Mouse (Mus musculus): ENCODE results near the gene Klc4.

Gene Klc4

DNA sequence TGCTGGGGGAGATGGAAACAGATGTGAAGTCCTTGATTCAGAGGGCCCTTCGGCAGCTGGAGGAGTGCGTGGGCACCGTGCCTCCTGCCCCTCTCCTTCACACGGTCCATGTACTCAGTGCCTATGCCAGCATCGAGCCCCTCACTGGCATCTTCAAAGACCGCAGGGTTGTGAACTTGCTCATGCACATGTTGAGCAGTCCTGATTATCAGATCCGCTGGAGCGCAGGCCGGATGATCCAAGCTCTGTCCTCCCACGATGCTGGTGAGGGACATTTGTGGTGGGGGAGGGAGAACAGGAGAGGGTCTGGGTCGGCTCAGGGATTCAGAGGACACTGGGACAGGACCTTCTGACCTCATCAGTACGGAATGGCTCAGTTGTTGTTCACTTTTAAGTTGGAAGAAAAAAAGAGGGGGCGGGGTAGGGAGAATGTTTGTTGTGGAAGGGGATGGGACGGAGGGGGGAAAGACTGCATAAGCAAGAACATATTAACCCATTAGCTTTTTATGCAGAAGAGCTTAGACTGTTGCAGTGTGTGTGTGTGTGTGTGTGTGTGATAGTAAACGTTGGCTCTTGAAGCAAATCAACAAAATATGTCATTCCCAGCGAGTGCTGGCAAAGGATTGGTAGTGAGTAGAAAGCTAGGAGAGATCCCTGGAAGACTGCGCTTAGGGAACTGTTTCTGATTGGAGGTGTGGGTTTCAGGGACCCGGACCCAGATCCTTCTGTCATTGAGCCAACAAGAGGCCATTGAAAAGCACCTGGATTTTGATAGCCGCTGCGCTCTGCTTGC lies 6.1 kb upstream of the Klc4 start:
- DNase-seq: no peak

DNA sequence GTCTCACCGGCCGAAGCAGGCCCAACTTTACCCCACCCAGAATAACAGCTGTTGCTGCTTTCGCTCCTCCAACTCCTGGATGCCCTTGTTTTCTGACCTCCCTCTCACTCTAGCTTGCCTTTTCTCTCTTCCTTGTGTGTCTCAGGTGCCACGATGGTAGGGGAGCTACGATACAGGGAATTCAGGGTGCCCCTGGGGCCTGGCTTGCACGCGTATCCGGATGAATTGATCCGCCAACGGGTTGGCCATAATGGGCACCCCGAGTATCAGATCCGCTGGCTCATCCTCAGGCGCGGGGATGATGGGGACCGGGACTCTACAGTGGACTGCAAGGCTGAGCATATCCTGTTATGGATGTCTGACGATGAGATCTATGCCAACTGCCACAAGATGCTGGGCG lies 5.5 kb upstream of the Klc4 start:
- no peak for DNase-seq

DNA sequence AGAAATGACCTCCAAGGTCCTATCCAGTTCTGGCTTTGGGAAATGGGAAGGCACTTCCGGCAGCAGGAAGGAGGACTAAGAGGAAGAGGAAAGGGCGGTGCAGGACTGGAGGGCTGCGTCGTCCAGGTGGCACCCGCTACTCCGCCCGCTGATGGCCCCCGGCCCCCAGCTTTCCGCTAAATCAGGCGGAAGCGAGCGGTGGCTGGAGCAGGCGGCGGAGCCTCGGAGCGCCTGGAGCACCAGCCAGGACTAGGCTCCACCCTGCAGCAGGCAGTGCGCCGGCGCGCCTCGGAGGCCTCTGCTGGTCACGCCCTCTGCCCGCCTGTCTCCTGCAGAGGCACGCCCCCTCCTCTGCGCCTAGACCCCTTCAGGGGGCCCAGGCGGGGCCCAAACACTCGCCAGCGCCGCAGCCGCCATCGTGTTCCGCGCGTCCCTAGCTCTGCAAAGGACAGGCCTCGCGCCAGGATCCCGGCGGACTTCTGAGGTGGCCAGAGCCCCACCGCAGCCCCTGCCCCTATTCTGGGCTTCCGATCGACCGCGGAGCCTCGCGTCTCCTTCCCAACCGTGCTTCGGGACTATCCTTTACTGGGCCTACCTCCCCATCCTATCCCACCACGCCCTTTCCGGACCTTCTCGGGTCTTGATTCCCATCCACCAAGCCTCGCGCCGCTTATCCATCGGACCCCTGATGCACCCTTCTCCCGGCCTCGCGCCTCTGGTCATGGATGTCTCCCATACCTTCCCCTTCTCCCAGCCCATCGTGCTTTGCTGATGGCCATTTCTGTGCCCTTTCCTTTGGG lies 4.6 kb upstream of the Klc4 start, which contains the start of gene Cul7:
Gene Cul7 (plus strand): TSS at position 106 of the 800 bp plus-strand sequence.
- DNase-seq: peak; percentile 84 to 90

DNA sequence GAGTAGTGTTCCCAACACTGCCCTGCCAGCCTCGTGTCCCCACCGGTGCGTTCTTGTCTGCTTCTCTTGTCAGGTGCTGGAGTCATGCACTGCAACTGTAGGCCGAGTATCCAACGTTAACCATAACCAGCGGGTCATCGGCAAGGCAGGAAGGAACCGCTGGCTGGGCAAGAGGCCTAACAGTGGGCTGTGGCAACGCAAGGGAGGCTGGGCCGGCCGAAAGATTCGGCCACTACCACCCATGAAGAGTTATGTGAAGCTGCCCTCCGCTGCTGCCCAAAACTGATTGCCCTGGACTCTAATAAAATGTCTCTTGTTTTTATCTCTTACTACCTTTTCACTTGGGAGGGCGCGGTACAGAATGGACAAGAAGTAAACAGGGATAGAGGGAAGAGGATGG lies 4.0 kb upstream of the Klc4 start:
- no peak for DNase-seq

DNA sequence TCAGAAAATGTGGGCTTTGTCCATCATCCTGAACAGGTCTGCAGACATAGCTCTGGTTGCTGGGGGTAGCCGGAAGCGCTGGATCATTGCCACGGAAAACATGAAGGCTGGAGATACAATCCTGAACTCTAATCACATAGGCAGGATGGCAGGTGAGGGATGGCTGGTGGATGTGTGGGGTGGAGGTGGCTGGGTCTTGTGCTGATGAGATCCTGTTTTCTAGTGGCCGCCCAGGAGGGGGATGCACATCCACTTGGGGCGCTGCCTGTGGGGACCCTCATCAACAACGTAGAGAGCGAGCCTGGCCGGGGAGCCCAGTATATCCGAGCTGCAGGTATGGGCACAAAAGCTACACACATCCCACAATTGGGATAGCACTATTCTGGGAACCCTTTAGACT lies 2.6 kb upstream of the Klc4 start:
- DNase-seq: no peak

DNA sequence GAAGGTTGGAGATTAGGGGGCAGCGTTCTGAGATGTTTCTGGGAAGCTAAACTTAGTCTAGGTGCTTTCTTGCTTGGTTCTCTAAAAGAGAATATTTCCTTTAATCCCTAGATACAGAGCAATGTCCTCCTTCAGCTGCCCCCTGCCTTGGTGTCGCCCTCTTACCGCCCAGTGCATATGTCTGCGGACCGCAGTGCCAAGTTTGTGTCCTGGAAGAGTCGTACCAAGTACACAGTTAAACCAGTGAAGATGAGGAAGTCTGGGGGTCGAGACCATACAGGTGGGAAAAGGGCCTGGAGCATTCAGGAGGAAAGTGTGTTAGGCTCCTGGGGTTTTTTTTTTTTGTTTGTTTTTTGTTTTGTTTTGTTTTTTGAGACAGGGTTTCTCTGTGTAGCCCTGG lies 1.5 kb upstream of the Klc4 start:
- no peak for DNase-seq

DNA sequence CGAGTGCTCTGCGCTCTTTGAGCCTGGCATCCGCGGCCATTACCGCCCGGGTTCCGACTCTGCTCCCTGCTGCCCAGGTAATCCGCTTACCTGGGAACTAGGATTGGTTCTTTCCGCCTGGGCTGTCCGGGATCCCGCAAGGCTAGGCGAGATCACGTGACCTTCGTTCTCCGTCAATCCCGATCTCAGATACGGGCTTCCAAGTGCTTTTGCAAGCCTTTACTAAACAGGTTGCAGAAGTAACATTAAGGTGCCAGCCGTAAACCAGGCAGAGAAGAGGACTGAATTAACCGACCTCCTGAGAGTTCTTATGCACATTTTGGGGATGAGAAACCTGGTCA lies 470 bp upstream of the Klc4 start:
- no peak for DNase-seq

DNA sequence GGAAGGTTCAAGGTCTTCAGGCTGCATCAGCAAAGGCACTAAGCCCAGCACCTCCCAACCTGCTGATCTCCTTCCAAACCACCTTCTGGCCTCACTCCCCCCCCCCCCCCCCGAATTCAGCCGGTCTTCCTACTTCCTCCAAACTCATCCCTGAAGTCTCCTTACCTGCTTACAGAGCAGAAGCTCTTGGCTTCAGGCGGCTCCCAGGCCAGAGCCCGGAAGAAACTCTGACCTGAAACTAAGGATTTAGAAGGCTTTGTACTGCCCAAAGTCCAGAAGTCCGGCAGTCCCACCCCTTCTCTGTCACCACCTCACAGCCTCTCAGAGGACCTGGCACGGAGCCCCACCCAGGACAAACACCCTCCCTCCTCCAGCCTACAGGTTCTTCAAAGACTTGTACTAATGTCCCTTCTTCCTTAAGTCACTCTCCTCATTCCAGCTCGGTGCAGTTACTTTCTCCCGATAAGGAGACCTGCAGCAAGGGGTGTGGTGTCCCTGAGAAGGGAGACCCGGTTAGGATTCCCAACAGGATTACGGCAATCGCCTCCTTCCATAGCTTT lies 826 bp downstream of the Klc4 start:
- peak; percentile 53 to 65 for DNase-seq

DNA sequence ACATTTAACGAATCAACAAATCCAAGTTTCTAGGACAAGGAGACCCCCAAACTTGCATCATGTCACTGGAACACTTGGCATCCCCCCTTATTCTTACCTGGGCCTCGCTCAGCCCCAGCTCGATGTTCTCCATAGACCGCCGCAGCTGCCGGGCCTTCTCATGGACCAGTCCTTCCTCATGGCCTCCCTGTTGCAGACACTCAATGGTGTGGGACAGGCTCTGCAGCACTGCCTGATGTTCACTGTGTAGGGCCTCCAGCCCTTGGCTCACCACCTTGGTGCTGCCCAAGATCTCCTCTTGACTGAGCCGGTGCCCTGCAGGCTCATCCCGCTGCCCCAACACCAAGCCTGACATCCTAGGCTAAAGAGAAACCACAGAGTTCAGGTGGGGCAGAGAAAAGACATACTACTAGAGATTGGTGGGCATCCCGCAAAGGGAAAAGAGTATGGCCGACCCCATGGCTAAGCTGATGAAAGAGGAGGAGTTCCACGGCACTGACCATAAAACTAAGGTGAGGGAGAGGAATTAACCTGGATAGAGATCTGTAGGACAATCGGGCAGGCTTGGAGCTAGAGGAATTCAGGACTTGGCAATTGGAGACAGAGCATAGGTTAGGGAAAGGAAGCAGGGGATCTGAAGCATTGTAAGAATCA lies 1.5 kb downstream of the Klc4 start:
- no peak for DNase-seq

DNA sequence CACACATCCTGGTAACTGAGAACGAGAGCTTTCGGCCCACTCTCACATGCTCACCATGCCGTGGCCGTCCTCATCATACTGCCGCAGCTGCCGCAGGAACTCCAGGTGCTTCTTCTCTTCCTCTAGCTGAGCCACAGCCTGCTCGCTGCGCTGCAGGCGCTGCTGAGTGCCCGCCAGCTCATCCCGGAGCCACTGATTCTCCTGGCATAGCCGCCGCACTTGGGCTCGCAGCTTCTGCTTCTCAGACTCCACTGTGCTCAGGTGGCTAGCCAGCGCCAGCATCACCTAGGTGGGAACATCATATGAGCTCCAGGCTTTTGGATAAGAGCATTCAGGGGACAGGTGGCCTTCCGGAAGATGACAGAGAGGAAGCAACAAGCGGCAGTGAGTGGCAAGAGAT lies 3.8 kb downstream of the Klc4 start:
- DNase-seq: no peak

DNA sequence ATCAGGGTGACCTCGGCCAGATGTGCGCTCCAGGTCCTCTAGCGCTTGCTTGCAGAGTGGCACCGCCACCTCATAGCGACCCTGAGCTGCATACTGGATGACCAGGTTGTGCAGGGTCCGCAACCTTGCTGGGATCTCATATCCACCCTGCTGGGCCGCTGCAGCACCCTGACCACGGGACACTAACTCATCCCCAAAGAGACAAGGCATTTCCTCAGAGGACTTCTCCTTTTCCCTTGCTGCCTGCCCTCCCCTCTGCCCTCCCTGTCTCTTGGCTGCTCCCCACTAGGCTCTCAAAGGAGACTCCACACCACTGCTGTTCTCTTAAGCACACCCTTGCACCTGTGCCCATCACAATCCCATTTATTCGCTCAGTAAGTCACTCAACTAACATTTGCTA lies 5.9 kb downstream of the Klc4 start:
- DNase-seq: no peak

DNA sequence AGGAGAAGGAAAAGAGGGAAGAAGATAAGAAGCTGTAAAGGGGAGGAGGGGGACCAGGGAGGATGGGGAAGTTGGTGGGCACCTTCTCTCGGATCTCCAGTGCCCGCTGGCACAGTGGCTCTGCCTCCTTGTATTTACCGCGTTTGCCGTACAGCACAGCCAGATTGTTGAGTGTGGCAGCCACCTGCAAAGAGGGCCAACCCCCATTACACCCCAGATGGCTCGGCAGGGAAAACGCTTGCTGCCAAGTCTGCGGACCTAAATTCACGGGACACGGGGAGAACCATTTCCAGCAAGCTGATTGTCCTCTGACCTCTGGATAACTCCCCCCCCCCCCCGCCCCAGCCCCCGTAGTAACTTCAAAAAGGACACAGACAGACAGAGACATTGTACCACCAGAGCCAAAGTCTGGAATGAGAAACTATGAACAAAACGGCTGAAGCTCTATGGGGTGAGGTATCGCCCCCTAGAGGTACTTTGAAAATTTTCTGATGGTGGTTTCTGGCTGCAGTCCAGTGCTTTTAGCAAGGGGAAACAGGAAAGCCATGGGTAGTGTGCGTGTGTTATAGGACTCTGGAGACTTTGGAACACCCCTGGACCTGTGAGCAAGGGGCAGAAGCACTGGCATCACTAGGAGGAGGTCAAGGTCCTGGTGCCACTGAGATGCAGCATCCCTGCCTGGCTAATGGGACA lies 8.8 kb downstream of the Klc4 start:
- peak; percentile 63 to 78 for DNase-seq

DNA sequence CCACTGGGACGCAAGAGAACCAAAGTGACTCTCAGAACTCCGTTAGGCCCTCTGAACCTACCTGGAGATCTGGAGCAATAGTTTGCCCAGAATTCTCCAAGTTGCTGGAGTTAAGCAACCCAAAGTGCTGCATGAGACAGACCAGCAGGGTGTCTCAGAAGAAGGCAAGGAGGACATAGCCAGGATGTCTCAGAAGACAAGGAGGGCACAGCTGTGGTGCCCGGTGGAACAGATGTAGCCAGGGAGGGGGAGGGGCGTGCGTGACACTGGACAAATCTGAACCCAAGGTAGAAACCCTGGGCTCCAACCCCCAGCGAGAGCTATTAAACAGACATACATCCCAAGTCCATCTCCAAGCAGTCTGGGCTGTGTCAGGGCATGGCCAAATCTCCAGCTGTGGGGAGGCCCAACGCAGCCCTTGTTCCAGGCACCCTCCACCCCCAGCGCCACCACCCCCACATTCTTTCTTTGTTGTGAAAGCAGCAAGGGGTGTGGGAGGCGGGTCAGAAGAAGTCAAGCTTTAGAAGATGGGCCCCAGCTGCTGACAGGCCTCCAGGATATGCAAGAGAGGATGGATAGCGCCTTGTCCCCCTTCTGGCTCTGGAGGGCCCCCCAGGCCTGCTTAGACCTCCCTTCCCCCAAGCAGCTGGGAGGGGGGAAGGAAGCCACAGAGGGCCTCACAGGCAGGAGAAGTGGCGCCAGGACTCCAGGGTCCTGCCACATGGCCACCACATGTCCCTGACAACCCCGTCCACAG lies 16.0 kb downstream of the Klc4 start:
- DNase-seq: no peak

DNA sequence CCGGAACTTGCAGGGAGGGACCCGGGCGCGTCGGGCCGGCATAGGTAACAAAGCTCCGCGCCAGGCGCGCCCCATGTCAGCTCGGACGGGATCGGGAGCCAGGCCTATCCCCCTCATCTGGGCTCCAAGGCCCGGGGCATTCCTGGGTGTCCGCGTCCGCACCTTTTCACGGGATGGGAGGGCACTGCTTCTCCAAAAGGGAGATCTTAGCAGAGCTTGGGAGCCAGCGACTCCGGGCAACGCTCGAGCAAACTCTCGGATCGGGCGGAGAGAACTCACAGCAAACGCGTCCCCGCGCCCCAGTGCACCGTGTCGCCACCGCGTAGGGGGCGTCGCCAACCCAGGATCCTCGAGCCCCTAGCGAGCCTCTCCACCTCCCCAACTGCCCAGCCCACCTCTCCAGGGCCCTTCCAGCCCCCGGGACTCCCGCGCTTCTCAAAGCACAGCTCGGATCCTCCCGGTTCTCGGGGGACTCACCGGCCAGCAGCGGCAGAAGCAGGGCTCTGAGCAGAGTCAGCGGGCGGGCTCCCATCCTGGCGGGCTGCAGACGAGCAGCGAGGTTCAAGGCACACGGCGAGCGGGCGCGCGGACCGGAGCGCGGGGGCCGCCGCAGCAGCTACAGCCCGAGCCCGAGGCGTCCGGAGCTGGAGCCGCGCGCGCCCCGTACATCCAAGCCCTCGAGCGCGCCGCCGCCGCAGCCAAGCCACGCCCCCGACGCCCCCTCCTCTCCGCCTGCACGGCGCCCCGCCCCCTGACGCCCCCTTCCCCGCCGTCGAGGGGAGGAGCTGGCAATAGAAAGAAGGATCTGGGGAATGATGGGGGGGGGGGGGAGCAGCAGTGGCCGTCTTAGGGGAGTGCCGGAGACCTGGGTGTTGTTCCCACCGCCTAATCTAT lies 16.8 kb downstream of the Klc4 start, which contains the start of gene Ptk7:
Gene Ptk7 (minus strand): TSS at position 714 of the 894 bp plus-strand sequence.
- DNase-seq: peak; percentile 42 to 63

DNA sequence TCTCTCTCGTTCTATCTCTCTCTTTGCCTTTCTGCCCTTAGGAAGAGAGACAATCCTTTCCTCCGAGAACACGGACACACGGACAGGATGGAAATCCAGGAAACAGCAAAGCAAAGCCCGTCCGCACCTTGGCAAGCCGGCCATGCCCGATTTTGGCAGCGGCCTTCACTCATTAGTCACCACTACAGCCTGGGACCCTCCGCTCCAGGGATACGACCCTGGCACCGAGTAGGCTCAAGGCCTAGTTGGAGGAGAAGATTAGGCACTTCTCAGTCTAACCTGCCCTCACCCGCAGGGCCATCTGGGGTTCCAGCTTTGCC lies 17.4 kb downstream of the Klc4 start:
- DNase-seq: peak; percentile 51 to 54

DNA sequence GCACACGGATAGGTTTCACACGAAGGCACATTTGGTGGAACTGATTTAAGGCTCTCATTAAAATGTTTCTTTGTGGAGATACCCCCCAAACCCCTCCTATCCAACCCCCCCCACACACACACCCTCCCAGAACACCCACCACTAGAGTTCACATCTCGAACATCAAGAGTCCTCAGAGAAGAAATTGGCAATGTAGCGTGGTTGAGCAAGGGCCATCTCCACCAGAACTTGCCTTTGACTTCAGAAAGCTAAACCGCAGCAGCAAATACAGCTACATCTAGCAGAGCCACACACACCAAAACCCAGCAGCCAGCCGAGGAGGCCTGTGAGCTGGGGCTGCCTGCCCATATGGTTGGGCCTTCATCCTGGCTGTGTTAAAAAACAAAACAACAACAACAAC lies 18.4 kb downstream of the Klc4 start:
- no peak for DNase-seq

DNA sequence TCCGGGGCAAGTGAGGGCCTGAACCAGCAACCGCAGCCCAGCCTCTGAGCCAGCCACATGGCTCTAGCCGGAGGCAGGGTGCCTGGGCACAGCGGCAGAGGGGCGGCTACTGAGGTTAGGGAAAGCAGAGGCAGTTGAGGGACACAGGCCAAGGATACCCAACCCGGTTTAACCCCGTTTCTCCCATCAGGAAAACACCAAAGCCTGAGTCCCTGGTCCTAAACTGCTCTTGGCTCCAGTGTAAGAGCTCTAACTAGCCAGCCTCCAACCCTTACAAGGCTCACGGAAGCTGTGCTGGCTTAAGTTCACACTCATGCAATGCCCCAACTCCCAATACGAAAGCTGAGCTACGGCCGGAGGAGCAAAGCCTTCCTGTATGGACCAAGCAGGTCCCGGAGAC lies 21.2 kb downstream of the Klc4 start:
- no peak for DNase-seq

DNA sequence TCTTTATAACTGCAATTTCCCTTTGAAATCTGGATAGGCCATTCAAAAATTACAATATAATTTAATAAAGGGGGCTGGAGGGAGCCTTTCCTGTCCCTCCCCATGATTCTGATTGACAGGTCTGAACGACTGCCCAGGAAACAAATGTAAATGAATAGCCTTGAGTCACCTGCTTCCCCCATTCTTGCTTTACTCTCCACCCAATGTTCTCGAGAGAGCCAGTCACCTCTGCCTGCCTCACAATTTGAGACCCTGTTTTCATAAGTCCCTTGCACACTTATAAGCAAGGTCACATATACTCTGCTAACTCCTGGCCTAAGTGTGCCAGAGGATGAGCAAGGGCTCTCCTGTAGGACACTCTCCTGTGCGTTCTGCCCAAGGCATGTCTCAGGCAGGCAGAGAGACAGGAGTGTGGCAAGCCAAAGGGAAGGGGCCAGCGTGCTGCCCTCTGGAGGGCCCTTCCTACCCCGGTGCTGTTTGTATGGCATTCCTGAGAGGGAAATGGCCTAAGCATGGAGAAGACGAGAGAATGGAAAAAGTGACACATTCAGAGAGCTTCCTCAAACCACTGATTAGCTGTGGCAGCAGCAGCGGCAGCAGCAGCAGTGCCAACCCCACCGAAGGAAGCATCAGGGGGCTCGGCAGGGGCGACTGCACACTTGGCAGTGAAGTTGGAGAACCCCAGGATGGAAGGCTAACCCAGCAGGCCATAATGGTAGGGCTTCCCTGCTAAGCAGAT lies 21.8 kb downstream of the Klc4 start:
- no peak for DNase-seq

DNA sequence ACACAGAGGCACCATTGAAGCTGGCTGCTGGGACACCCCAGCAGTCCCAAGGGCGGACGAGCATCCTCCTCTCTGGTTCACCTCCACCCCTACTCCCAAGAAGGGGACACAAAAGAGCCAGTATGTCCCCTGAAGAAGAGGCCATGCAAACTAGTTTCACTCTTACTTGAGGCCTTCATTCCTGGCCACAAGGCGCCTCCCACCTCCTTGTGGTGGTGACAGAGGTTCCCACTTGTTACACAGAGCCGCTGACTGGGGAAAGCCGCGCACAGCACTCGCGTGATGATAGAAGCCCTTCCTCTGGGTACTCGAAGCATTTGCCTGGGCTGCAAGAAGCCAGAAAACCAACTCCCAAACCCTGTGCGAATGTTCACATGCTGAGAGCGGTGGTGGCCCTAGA lies 23.6 kb downstream of the Klc4 start:
- DNase-seq: no peak

DNA sequence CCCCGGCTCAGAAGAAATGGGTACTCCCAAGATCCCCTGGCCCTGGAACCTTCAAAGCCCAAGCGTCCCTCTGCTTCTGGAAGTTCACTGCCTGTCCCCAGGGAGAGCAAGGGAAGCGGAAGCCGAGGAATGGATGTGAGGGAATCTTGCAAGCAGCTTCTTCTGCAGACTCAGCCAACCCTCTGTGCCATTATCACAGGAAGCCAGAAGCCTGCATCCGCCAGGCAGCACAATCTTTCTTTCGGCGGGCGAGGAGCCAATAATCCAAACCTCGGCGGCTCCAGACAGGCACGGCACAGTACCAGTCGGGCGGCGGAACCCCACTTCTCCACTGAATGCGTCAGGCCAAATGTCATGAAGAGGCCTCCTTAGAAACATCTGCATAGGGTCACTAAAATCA lies 24.5 kb downstream of the Klc4 start:
- DNase-seq: peak; percentile 55 to 64
